Mouse (Mus musculus) lung, embryonic 15.5 days (tissue): ENCODE results near the gene Cdkl4. TPM values are rescaled to one million over a fixed set of nuclear protein-coding genes. Genes with fewer than 3 reads are reported as not detected.

Experiments used
- ATAC-seq: fragments of 200-750 bp; cut with Nextera tagmentation; 2 replicates; pipeline ENCODE4 v1.8.0; 2017; ENCODE audit warnings: moderate number of reproducible peaks, borderline replicate concordance; ENCODE audit not compliant: low FRiP score, low TSS enrichment; ENCODE audit errors: extremely low read depth
- H3K27ac ChIP-seq: fragments of 300-500 bp; sonication (generic); 2 replicates; pipeline ENCODE4 v1.5.1; 2015; ENCODE audit warnings: moderate library complexity, mild to moderate bottlenecking, inconsistent platforms
- H3K27me3 ChIP-seq: fragments of 300-500 bp; sonication (generic); 2 replicates; pipeline ENCODE4 v1.6.1; 2015; ENCODE audit warnings: inconsistent platforms
- H3K36me3 ChIP-seq: fragments of 300-500 bp; sonication (generic); 2 replicates; pipeline ENCODE4 v1.6.1; 2015; ENCODE audit warnings: inconsistent platforms
- H3K4me1 ChIP-seq: fragments of 300-500 bp; sonication (generic); 2 replicates; pipeline ENCODE4 v1.6.1; 2015; ENCODE audit warnings: inconsistent platforms
- H3K4me2 ChIP-seq: fragments of 300-500 bp; sonication (generic); 2 replicates; pipeline ENCODE4 v1.6.1; 2015; ENCODE audit warnings: inconsistent platforms, mild to moderate bottlenecking, moderate library complexity
- H3K4me3 ChIP-seq: fragments of 300-500 bp; sonication (generic); 2 replicates; pipeline ENCODE4 v1.5.1; 2015; ENCODE audit warnings: mild to moderate bottlenecking, inconsistent platforms
- H3K9ac ChIP-seq: fragments of 300-500 bp; sonication (generic); 2 replicates; pipeline ENCODE4 v1.6.1; 2015; ENCODE audit warnings: inconsistent platforms
- H3K9me3 ChIP-seq: fragments of 300-500 bp; sonication (generic); 2 replicates; pipeline ENCODE4 v1.6.1; 2016; ENCODE audit warnings: inconsistent platforms
- WGBS: fragments of 180-500 bp; shearing (Covaris S2); methylation state at CpG from one replicate; pipeline ENCODE4 v1.1.7; 2015; 5-methylcytosine and 5-hydroxymethylcytosine counted together
- polyA plus RNA-seq: library from polyadenylated mRNA; unstranded; fragments of >200 nt; fragmentation: Nextera tagmentation; extraction: Ambion mirVana; gene quantifications from 2 replicates; pipeline ENCODE4 v1.2.1, GENCODE M21; 2015

Gene Cdkl4
- polyA plus RNA-seq, 1 experiment from 2014 or later, result 0.89 TPM

GRCm38 (mm10) chr17:80562792-80563191, 14.8 kb downstream of the Cdkl4 start:
- Histone ChIP-seq H3K9me3 (no peaks in the 10 kb centered on the region), H3K4me1 (no peaks in the 10 kb centered on the region), H3K9ac (no peak overlapping the region), H3K4me3 (no peak overlapping the region), H3K36me3 (no peaks in the 10 kb centered on the region), H3K27me3 (no peaks in the 10 kb centered on the region), H3K27ac (no peak overlapping the region), H3K4me2 (no peak overlapping the region)
- no peak for ATAC-seq
- 72% methylated on average over 5 of the region's 5 CpGs for WGBS

DNA sequence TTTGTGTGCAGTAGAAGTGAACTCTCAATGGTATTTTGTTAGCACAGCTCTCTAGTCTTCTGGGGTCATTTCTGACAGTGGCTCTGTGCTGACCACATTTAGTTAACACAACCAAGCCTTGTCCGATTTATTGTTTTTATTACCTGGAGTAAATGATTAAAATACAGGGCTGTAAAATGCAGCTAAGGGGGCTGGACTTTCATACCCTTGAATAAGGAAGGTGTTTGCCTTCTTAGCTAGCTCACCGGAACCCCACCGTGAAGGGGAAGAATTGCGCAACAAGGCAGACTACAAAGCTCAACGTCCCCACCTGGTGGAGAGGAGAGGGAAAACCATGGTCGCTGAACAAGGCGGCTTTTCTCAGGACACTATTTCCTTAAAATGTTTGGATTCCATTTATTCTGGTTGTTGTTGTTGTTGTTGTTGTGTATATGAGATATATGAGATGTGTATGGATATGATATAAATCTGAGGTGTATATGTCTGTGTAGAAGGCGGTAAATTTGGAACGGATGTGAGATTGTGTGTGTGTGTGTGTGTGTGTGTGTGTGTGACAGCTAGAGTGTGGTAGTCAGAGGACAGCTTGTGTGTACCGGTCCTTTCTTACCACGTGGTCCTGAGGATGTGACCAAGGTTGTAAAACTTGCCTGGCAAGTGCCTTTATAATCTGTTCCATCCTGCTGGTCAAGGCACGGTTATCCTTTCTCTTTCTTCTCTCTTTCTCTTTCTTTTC, 16.8 kb downstream of the Cdkl4 start:
- ATAC-seq, result 0 out of 2 replicates have a peak, but pooled peaks have one; percentile 52
- Histone ChIP-seq H3K4me3 (peak overlapping the region; percentile 13), H3K4me1 (no peaks in the 10 kb centered on the region)

GRCm38 (mm10) chr17:80559745-80560144, 17.9 kb downstream of the Cdkl4 start:
- Histone ChIP-seq H3K4me2 (peak overlapping the region; percentile 46; the same call in 1 of the 2 replicates), H3K27me3 (no peaks in the 10 kb centered on the region), H3K9me3 (no peaks in the 10 kb centered on the region), H3K27ac (no peak overlapping the region), H3K9ac (no peak overlapping the region), H3K36me3 (no peaks in the 10 kb centered on the region), H3K4me3 (no peak overlapping the region), H3K4me1 (no peaks in the 10 kb centered on the region)
- 84% methylated on average over 4 of the region's 4 CpGs for WGBS
- ATAC-seq, result no peak

More for the DNA sequence above, 16.8 kb downstream of the Cdkl4 start:
- no peaks in the 10 kb centered on the region for H3K36me3 ChIP-seq
- no peak overlapping the region for H3K27ac ChIP-seq
- no peaks in the 10 kb centered on the region for H3K9me3 ChIP-seq
- peak overlapping the region; percentile 46 for H3K4me2 ChIP-seq
- WGBS, result 16% methylated on average over 12 of the region's 12 CpGs
- H3K27me3 ChIP-seq, result no peaks in the 10 kb centered on the region
- H3K9ac ChIP-seq, result no peak overlapping the region

GRCm38 (mm10) chr17:80559050-80559449, 18.6 kb downstream of the Cdkl4 start:
- no peak for ATAC-seq
- H3K36me3 ChIP-seq, result no peaks in the 10 kb centered on the region
- H3K27me3 ChIP-seq, result no peaks in the 10 kb centered on the region
- no peak overlapping the region for H3K4me3 ChIP-seq
- H3K4me2 ChIP-seq, result no peak overlapping the region; the same call in 1 of the 2 replicates
- 34% methylated on average over 11 of the region's 11 CpGs for WGBS
- H3K9ac ChIP-seq, result no peak overlapping the region
- no peaks in the 10 kb centered on the region for H3K9me3 ChIP-seq
- no peak overlapping the region for H3K27ac ChIP-seq
- H3K4me1 ChIP-seq, result no peaks in the 10 kb centered on the region

DNA sequence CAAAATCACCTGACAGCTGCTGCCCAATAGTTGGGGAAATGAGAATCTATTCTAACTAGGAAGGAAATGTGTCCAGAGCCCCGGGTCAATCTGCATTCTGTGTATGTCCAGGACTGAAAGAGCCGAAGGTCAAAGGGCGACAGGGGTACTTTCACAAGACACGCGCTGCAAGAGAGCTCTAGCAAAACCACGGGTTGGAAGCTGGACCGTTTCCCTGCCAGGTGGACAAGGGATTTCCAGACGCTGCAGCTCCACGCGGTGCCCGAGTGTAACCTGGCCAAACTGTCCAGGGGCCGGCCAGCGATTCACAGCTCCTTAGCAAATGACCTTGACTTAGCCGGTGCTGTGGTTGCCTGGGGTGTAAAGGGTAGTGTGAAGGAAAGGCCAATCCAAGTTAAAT, 19.0 kb downstream of the Cdkl4 start:
- H3K4me3 ChIP-seq, result no peak overlapping the region
- H3K4me1 ChIP-seq, result no peaks in the 10 kb centered on the region
- no peaks in the 10 kb centered on the region for H3K36me3 ChIP-seq
- no peak for ATAC-seq
- no peaks in the 10 kb centered on the region for H3K27me3 ChIP-seq
- H3K27ac ChIP-seq, result no peak overlapping the region
- no peak overlapping the region for H3K9ac ChIP-seq
- WGBS, result 74% methylated on average over 14 of the region's 14 CpGs
- no peaks in the 10 kb centered on the region for H3K9me3 ChIP-seq
- no peak overlapping the region for H3K4me2 ChIP-seq

DNA sequence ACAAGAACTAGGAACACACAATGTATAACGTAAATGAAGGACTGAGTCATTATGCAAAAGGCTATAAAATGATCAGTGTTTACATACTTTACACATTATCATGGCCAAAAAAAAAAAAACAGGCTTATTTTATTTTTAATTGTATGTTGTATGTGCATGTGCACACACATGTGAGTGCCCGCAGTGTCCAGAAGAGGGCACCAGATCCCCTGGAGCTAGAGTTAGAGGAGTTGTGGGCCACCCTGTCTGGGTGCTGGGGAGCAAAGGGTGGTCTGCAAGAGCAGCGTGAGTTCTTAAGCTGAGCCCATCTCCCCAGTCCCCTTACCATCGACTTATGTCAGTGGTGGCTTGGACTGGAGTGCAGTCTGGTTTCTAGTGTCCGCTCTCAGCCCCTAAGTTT, 20.2 kb downstream of the Cdkl4 start:
- no peaks in the 10 kb centered on the region for H3K27me3 ChIP-seq
- H3K9ac ChIP-seq, result no peak overlapping the region
- no peaks in the 10 kb centered on the region for H3K4me1 ChIP-seq
- H3K36me3 ChIP-seq, result no peaks in the 10 kb centered on the region
- H3K4me2 ChIP-seq, result no peak overlapping the region
- no peaks in the 10 kb centered on the region for H3K9me3 ChIP-seq
- WGBS, result 92% methylated on average over 5 of the region's 5 CpGs
- no peak overlapping the region for H3K27ac ChIP-seq
- ATAC-seq, result no peak
- no peak overlapping the region for H3K4me3 ChIP-seq

DNA sequence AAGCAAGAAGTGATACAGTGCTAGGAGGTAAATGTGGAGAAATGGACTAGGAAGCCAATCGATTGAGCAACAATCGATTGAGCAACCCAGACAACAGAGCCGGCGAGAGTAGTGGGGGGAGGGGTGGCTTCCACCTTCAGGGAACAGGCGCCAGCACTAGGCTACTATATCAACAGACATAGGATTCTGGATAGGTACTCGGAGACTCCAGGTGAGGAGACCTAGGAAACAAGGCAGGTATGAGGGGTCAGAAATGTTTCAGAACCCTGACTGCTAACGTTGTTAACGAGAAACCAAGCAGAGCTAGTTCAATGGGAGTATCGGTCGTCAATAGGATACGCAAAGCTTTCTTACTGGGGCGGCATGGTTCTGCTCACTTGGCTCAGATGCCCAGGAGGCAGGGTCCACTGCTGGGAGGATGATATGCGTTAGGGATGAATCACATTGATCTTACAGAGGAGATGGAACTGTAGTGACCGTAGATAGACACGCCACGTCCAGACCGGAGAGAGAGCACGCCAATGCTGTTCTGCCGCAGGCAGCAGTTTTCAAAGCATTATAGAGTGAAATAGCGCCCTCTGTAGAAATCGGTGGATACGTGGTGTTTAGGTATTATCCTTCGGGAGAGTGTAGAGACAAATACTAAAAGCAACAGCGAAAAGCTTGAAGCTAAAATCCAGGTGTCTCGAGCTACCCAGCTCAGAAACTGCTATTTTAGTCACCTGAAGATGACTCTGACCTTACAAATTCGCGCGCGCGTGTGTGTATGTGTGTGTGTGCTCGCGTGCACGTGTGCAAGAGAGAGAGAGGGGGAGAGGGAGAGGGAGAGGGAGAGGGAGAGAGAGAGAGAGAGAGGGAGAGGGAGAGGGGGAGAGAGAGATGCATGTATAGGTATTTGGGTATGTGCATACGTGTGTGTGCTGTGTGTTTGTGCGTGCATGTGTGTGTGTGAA, 24.0 kb downstream of the Cdkl4 start:
- Histone ChIP-seq H3K36me3 (no peaks in the 10 kb centered on the region), H3K9ac (peak overlapping the region; percentile 56), H3K4me2 (peak overlapping the region; percentile 86), H3K27ac (peak overlapping the region; percentile 9; the same call in 1 of the 2 replicates), H3K9me3 (no peaks in the 10 kb centered on the region), H3K27me3 (no peaks in the 10 kb centered on the region), H3K4me1 (no peaks in the 10 kb centered on the region), H3K4me3 (peak overlapping the region; percentile 62)
- 4% methylated on average over 35 of the region's 35 CpGs for WGBS
- peak; percentile 80; the same call in 1 of the 2 replicates for ATAC-seq

GRCm38 (mm10) chr17:80552653-80553052, 25.0 kb downstream of the Cdkl4 start:
- ATAC-seq, result no peak
- H3K4me2 ChIP-seq, result no peak overlapping the region

DNA sequence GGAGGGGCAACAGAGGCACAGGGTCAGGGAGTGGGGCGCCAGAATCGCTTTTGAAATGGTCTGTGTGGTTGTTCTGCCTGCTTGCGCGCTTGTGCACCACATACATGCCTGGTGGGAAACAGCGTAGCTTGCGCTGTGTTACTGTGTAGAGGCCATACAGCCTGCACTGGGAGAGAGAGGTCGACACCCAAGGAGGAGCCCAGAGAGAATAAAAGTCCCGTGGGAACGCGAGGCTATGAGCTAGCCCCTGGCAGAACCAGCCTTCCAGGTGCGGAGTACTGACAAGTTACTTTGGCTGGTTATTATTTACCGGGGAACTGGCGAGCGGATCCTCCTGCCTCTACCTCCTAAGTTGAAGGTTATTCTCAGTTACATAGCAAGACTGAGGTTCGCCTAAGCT, 26.6 kb downstream of the Cdkl4 start:
- H3K27me3 ChIP-seq, result no peaks in the 10 kb centered on the region
- ATAC-seq, result no peak
- no peaks in the 10 kb centered on the region for H3K9me3 ChIP-seq
- no peak overlapping the region for H3K9ac ChIP-seq
- 80% methylated on average over 15 of the region's 15 CpGs for WGBS
- no peaks in the 10 kb centered on the region for H3K4me1 ChIP-seq
- no peak overlapping the region for H3K27ac ChIP-seq
- no peak overlapping the region for H3K4me3 ChIP-seq
- no peak overlapping the region for H3K4me2 ChIP-seq
- H3K36me3 ChIP-seq, result no peaks in the 10 kb centered on the region

More at GRCm38 (mm10) chr17:80552653-80553052, 25.0 kb downstream of the Cdkl4 start:
- Histone ChIP-seq H3K4me1 (no peaks in the 10 kb centered on the region), H3K9ac (no peak overlapping the region), H3K27ac (no peak overlapping the region), H3K36me3 (no peaks in the 10 kb centered on the region), H3K27me3 (no peaks in the 10 kb centered on the region), H3K9me3 (no peaks in the 10 kb centered on the region), H3K4me3 (no peak overlapping the region)
- WGBS, result 67% methylated on average over 4 of the region's 4 CpGs

DNA sequence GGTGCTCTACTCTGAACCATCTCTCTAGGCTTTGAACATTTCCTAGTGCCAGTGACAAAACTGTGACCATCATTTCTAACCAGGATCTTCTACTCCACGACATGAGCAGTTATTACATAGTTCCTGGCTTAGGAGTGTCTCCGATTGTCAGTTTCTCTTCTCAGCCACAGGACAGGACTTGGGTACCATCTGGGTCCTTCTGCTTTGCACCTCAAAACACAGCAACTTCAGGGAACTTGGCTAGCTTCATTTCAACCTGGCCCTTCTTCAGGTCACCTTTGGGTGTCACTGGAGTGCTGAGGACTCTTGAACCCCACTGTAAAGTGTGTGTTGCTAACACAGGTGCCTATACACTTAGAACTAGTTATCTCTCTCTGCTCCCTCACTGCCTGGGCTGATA, 30.8 kb downstream of the Cdkl4 start:
- Histone ChIP-seq H3K27me3 (no peaks in the 10 kb centered on the region), H3K27ac (no peak overlapping the region), H3K4me2 (no peak overlapping the region), H3K4me3 (no peak overlapping the region), H3K4me1 (no peaks in the 10 kb centered on the region), H3K9ac (no peak overlapping the region), H3K36me3 (no peaks in the 10 kb centered on the region), H3K9me3 (no peaks in the 10 kb centered on the region)
- ATAC-seq, result no peak
- 80% methylated on average over 2 of the region's 2 CpGs for WGBS

DNA sequence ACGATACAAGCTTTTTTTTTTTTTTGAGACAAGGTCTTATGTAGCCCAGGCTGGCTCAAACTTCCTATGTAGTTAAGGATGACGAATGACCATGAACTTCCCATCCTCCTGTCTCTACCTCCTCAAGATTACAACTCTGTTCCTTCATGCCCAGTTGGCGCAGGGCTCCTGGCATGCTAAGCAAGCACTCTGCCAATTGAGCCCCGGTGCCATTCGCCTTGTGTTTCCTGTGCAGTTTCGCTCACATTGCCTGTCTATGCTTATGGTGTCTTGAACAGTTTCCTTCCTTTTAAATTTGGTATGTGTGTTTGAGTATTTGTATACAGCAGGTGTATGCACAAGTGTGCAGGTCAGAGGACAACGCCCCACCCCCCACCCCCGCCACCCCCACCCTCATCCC, 31.4 kb downstream of the Cdkl4 start:
- no peak for ATAC-seq
- no peak overlapping the region for H3K4me2 ChIP-seq
- no peak overlapping the region for H3K4me3 ChIP-seq
- H3K9me3 ChIP-seq, result no peaks in the 10 kb centered on the region
- no peak overlapping the region for H3K9ac ChIP-seq
- no peaks in the 10 kb centered on the region for H3K27me3 ChIP-seq
- no peaks in the 10 kb centered on the region for H3K36me3 ChIP-seq
- H3K4me1 ChIP-seq, result no peaks in the 10 kb centered on the region
- WGBS, result 89% methylated on average over 8 of the region's 8 CpGs
- no peak overlapping the region for H3K27ac ChIP-seq

GRCm38 (mm10) chr17:80543646-80544045, 34.0 kb downstream of the Cdkl4 start:
- H3K27me3 ChIP-seq, result no peaks in the 10 kb centered on the region
- no peaks in the 10 kb centered on the region for H3K4me1 ChIP-seq
- no peak for ATAC-seq
- H3K27ac ChIP-seq, result no peak overlapping the region
- WGBS, result 79% methylated on average over 20 of the region's 20 CpGs
- no peaks in the 10 kb centered on the region for H3K9me3 ChIP-seq
- H3K4me3 ChIP-seq, result no peak overlapping the region
- no peaks in the 10 kb centered on the region for H3K36me3 ChIP-seq
- no peak overlapping the region for H3K4me2 ChIP-seq
- no peak overlapping the region for H3K9ac ChIP-seq
